Mouse (Mus musculus): ENCODE data around the gene Gm10153. TPM values are rescaled to one million over a fixed set of nuclear protein-coding genes. Genes with fewer than 3 reads are reported as not detected.
"Not testable (repeated sequence)": the region's sequence is repeated elsewhere in the genome, so short reads cannot be mapped to it uniquely, and the experiment has no call there.

Gm10153 gene
- polyA plus RNA-seq, 1 experiment, result not detected

- 0 out of 2 replicates have a peak, but pooled peaks have one; percentile 22 for TF ChIP-seq EP300 (IDR thresholded peaks at IDR 0.05; ENCODE audit: insufficient read depth, low read depth, low read length)
- H3K9me3 ChIP-seq (replicated peaks; ENCODE audit: control insufficient read depth, insufficient read depth, low read length, poor library complexity, severe bottlenecking); H3K4me1 ChIP-seq (ENCODE audit: control insufficient read depth, insufficient read depth, low read length); H3K27me3 ChIP-seq (ENCODE audit: control insufficient read depth, insufficient read depth, low read length, poor library complexity, severe bottlenecking); H3K4me3 ChIP-seq (ENCODE audit: low read depth, low read length); H3K9ac ChIP-seq (ENCODE audit: low read depth, poor library complexity, severe bottlenecking); H3K36me3 ChIP-seq (ENCODE audit: control insufficient read depth, insufficient read depth, low read length, poor library complexity, severe bottlenecking): not testable (repeated sequence)
- peak overlapping the region; percentile 55 for H3K27ac ChIP-seq (ENCODE audit: insufficient read depth, low read length)
Measured at GRCm38 (mm10) chr7:142206891-142207290, 16.7 kb upstream of the Gm10153 start.

GRCm38 (mm10) chr7:142205488-142205887, 15.3 kb upstream of the Gm10153 start:
- Histone ChIP-seq H3K4me1 (ENCODE audit: control insufficient read depth, insufficient read depth, low read length) (peaks cover 5% of the 10 kb centered on the region), H3K4me3 (ENCODE audit: low read depth, low read length) (no peak overlapping the region), H3K27me3 (ENCODE audit: control insufficient read depth, insufficient read depth, low read length, poor library complexity, severe bottlenecking) (no peaks in the 10 kb centered on the region), H3K27ac (ENCODE audit: insufficient read depth, low read length) (no peak overlapping the region), H3K9me3 (replicated peaks; ENCODE audit: control insufficient read depth, insufficient read depth, low read length, poor library complexity, severe bottlenecking) (no peaks in the 10 kb centered on the region), H3K36me3 (ENCODE audit: control insufficient read depth, insufficient read depth, low read length, poor library complexity, severe bottlenecking) (no peaks in the 10 kb centered on the region), H3K9ac (ENCODE audit: low read depth, poor library complexity, severe bottlenecking) (no peak overlapping the region)
- no peak for TF ChIP-seq POLR2A (IDR thresholded peaks at IDR 0.05; ENCODE audit: insufficient read depth, low read length)
- no peak for TF ChIP-seq CTCF (IDR thresholded peaks at IDR 0.05; ENCODE audit: low read depth, low read length)
- TF ChIP-seq EP300 (IDR thresholded peaks at IDR 0.05; ENCODE audit: insufficient read depth, low read depth, low read length), result no peak

DNA sequence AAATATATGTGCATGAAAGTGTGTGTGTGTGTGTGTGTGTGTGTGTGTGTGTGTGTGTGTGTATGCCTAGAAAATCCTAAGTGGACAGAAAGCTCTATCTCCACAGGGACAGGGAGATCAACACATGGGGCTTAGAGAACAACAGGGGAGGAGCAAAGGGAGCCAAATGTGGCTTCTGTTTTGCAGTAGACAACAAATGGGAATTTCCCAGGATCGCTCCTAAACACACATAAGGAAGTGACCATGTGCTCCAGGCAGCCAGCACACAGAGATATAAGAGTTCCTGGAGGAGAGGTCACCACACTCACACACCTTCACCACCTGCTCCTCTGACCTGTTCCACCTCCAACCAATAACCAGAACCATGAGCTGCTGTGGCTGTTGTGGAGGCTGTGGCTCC, 10.9 kb upstream of the Gm10153 start, which contains the start of gene Krtap5-3:
TSS of gene Krtap5-3 (plus strand) at position 301 of the 400 bp plus-strand sequence.
- no peak within 1 kb of the TSS for H3K27ac ChIP-seq (ENCODE audit: insufficient read depth, low read length)
- H3K9me3 ChIP-seq (replicated peaks; ENCODE audit: control insufficient read depth, insufficient read depth, low read length, poor library complexity, severe bottlenecking), result no peaks in the 10 kb centered on the region
- H3K4me3 ChIP-seq (ENCODE audit: low read depth, low read length), result no peak within 1 kb of the TSS
- no peaks in the 10 kb centered on the region for H3K36me3 ChIP-seq (ENCODE audit: control insufficient read depth, insufficient read depth, low read length, poor library complexity, severe bottlenecking)
- TF ChIP-seq CTCF (IDR thresholded peaks at IDR 0.05; ENCODE audit: low read depth, low read length), result no peak
- no peak for TF ChIP-seq POLR2A (IDR thresholded peaks at IDR 0.05; ENCODE audit: insufficient read depth, low read length)
- TF ChIP-seq EP300 (IDR thresholded peaks at IDR 0.05; ENCODE audit: insufficient read depth, low read depth, low read length), result no peak
- no peaks in the 10 kb centered on the region for H3K27me3 ChIP-seq (ENCODE audit: control insufficient read depth, insufficient read depth, low read length, poor library complexity, severe bottlenecking)
- no peaks in the 10 kb centered on the region for H3K4me1 ChIP-seq (ENCODE audit: control insufficient read depth, insufficient read depth, low read length)
- H3K9ac ChIP-seq (ENCODE audit: low read depth, poor library complexity, severe bottlenecking), result no peak within 1 kb of the TSS

DNA sequence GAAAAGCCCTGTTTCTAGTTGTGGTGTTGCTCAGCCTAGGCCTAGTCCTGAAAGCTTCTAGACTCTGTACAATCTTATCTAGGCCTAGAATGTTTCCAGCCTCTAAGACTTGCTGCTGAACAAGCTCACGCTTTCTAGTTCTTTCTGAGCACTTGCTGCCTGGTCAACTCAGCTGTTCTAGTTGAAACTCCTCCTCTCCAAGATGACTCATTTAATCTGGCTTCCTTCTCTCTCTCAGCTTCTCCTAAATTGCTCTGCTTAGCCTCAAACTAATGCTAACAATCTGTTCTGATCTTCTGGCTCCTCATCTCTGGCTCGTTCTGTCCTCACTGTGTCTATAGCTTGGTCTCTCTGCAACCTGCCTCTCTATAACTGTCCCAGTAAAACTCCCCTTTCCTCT, 8.6 kb upstream of the Gm10153 start:
- H3K4me3 ChIP-seq (ENCODE audit: low read depth, low read length), result no peak overlapping the region
- no peaks in the 10 kb centered on the region for H3K36me3 ChIP-seq (ENCODE audit: control insufficient read depth, insufficient read depth, low read length, poor library complexity, severe bottlenecking)
- TF ChIP-seq POLR2A (IDR thresholded peaks at IDR 0.05; ENCODE audit: insufficient read depth, low read length) (no peak), EP300 (IDR thresholded peaks at IDR 0.05; ENCODE audit: insufficient read depth, low read depth, low read length) (no peak), CTCF (IDR thresholded peaks at IDR 0.05; ENCODE audit: low read depth, low read length) (no peak)
- no peak overlapping the region for H3K9ac ChIP-seq (ENCODE audit: low read depth, poor library complexity, severe bottlenecking)
- H3K9me3 ChIP-seq (replicated peaks; ENCODE audit: control insufficient read depth, insufficient read depth, low read length, poor library complexity, severe bottlenecking), result peaks cover 15% of the 10 kb centered on the region
- no peak overlapping the region for H3K27ac ChIP-seq (ENCODE audit: insufficient read depth, low read length)
- no peaks in the 10 kb centered on the region for H3K27me3 ChIP-seq (ENCODE audit: control insufficient read depth, insufficient read depth, low read length, poor library complexity, severe bottlenecking)
- H3K4me1 ChIP-seq (ENCODE audit: control insufficient read depth, insufficient read depth, low read length), result no peaks in the 10 kb centered on the region

DNA sequence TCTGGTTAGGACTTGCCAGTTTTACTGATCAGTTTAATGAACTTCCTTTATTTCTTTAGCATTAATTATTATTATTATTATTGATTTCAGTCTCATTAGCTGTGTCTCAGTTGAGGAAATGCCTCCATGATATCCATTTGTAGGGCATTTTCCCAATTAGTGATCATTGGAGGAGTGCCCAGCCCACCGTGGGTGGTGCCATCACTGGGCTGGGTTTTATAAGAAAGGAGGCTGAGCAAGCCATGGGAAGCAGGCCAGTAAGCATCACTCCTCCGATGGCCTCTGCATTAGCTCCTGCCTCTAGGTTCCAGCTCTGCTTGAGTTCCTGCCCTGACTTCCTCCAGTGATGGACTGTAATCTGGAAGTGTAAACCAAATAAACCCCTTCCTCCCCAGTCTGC, 2.0 kb downstream of the Gm10153 start:
- Histone ChIP-seq H3K9ac (ENCODE audit: low read depth, poor library complexity, severe bottlenecking) (no peak overlapping the region), H3K4me3 (ENCODE audit: low read depth, low read length) (no peak overlapping the region), H3K9me3 (replicated peaks; ENCODE audit: control insufficient read depth, insufficient read depth, low read length, poor library complexity, severe bottlenecking) (no peaks in the 10 kb centered on the region), H3K27me3 (ENCODE audit: control insufficient read depth, insufficient read depth, low read length, poor library complexity, severe bottlenecking) (no peaks in the 10 kb centered on the region), H3K27ac (ENCODE audit: insufficient read depth, low read length) (no peak overlapping the region), H3K4me1 (ENCODE audit: control insufficient read depth, insufficient read depth, low read length) (no peaks in the 10 kb centered on the region), H3K36me3 (ENCODE audit: control insufficient read depth, insufficient read depth, low read length, poor library complexity, severe bottlenecking) (no peaks in the 10 kb centered on the region)
- TF ChIP-seq POLR2A (IDR thresholded peaks at IDR 0.05; ENCODE audit: insufficient read depth, low read length) (no peak), EP300 (IDR thresholded peaks at IDR 0.05; ENCODE audit: insufficient read depth, low read depth, low read length) (no peak), CTCF (IDR thresholded peaks at IDR 0.05; ENCODE audit: low read depth, low read length) (no peak)

- no peak for TF ChIP-seq EP300 (IDR thresholded peaks at IDR 0.05; ENCODE audit: insufficient read depth, low read depth, low read length)
- TF ChIP-seq CTCF (IDR thresholded peaks at IDR 0.05; ENCODE audit: low read depth, low read length), result no peak
- no peak for TF ChIP-seq POLR2A (IDR thresholded peaks at IDR 0.05; ENCODE audit: insufficient read depth, low read length)
- Histone ChIP-seq H3K9ac (ENCODE audit: low read depth, poor library complexity, severe bottlenecking) (no peak overlapping the region), H3K27ac (ENCODE audit: insufficient read depth, low read length) (no peak overlapping the region), H3K9me3 (replicated peaks; ENCODE audit: control insufficient read depth, insufficient read depth, low read length, poor library complexity, severe bottlenecking) (no peaks in the 10 kb centered on the region; the same call in 1 of the 2 replicates), H3K36me3 (ENCODE audit: control insufficient read depth, insufficient read depth, low read length, poor library complexity, severe bottlenecking) (no peaks in the 10 kb centered on the region), H3K4me1 (ENCODE audit: control insufficient read depth, insufficient read depth, low read length) (no peaks in the 10 kb centered on the region), H3K4me3 (ENCODE audit: low read depth, low read length) (no peak overlapping the region), H3K27me3 (ENCODE audit: control insufficient read depth, insufficient read depth, low read length, poor library complexity, severe bottlenecking) (no peaks in the 10 kb centered on the region)
Measured at GRCm38 (mm10) chr7:142181021-142181420, 9.2 kb downstream of the Gm10153 start.
